Mouse (Mus musculus) forebrain, embryonic 13.5 days (tissue): Measurements from ENCODE around the gene Slc35a1. TPM values are rescaled to one million over a fixed set of nuclear protein-coding genes. Genes with fewer than 3 reads are reported as not detected.

Source experiments
- ATAC-seq: fragments of 200-750 bp; cut with Nextera tagmentation; 2 replicates; pipeline ENCODE4 v1.8.0; 2017
- H3K27ac ChIP-seq: fragments of 300-500 bp; sonication (generic); 2 replicates; pipeline ENCODE4 v1.5.1; 2015; ENCODE audit warnings: inconsistent platforms, mild to moderate bottlenecking, moderate library complexity
- H3K27me3 ChIP-seq: fragments of 300-500 bp; sonication (generic); 2 replicates; pipeline ENCODE4 v1.6.1; 2015; ENCODE audit warnings: mild to moderate bottlenecking, inconsistent platforms
- H3K36me3 ChIP-seq: fragments of 300-500 bp; sonication (generic); 2 replicates; pipeline ENCODE4 v1.6.1; 2015; ENCODE audit warnings: mild to moderate bottlenecking, inconsistent platforms; ENCODE audit not compliant: poor library complexity, severe bottlenecking
- H3K4me1 ChIP-seq: fragments of 300-500 bp; sonication (generic); 2 replicates; pipeline ENCODE4 v1.6.1; 2015; ENCODE audit warnings: inconsistent platforms
- H3K4me2 ChIP-seq: fragments of 300-500 bp; sonication (generic); 2 replicates; pipeline ENCODE4 v1.6.1; 2015; ENCODE audit warnings: inconsistent platforms, mild to moderate bottlenecking, moderate library complexity
- H3K4me3 ChIP-seq: fragments of 300-500 bp; sonication (generic); 2 replicates; pipeline ENCODE4 v1.5.1; 2015; ENCODE audit warnings: mild to moderate bottlenecking, inconsistent platforms
- H3K9ac ChIP-seq: fragments of 300-500 bp; sonication (generic); 2 replicates; pipeline ENCODE4 v1.6.1; 2015; ENCODE audit warnings: mild to moderate bottlenecking, inconsistent platforms
- H3K9me3 ChIP-seq: fragments of 300-500 bp; sonication (generic); replicated peaks from 2 replicates; pipeline ENCODE4 v1.6.1; 2016; ENCODE audit warnings: inconsistent platforms
- WGBS: fragments of 180-500 bp; shearing (Covaris S2); methylation state at CpG from one replicate; pipeline ENCODE4 v1.1.7; 2015; 5-methylcytosine and 5-hydroxymethylcytosine counted together
- polyA plus RNA-seq: library from polyadenylated mRNA; unstranded; fragments of >200 nt; fragmentation: Nextera tagmentation; extraction: Ambion mirVana; gene quantifications from 2 replicates; pipeline ENCODE4 v1.2.1, GENCODE M21; 2015

The Slc35a1 gene
- polyA plus RNA-seq, 1 experiment from 2014 or later, result 49.9 TPM

- WGBS, result 80% methylated on average over 4 of the region's 4 CpGs
- ATAC-seq, result no peak
- H3K36me3 ChIP-seq, result no peaks in the 10 kb centered on the region
- no peak overlapping the region for H3K27ac ChIP-seq
- no peak overlapping the region for H3K4me2 ChIP-seq
- no peak overlapping the region for H3K4me3 ChIP-seq
- no peaks in the 10 kb centered on the region for H3K4me1 ChIP-seq
- no peaks in the 10 kb centered on the region for H3K27me3 ChIP-seq
- H3K9me3 ChIP-seq, result no peaks in the 10 kb centered on the region
- H3K9ac ChIP-seq, result no peak overlapping the region
These were observed 15.8 kb upstream of the Slc35a1 start for GRCm38 (mm10) chr4:34703029-34703428.

GRCm38 (mm10) chr4:34702231-34702630 lies 15.0 kb upstream of the Slc35a1 start:
- no peaks in the 10 kb centered on the region for H3K4me1 ChIP-seq
- H3K27me3 ChIP-seq, result no peaks in the 10 kb centered on the region
- H3K9ac ChIP-seq, result no peak overlapping the region
- H3K27ac ChIP-seq, result no peak overlapping the region
- ATAC-seq, result no peak
- WGBS, result 96% methylated on average over 11 of the region's 11 CpGs
- no peak overlapping the region for H3K4me2 ChIP-seq
- no peaks in the 10 kb centered on the region for H3K9me3 ChIP-seq
- H3K4me3 ChIP-seq, result no peak overlapping the region
- H3K36me3 ChIP-seq, result no peaks in the 10 kb centered on the region

DNA sequence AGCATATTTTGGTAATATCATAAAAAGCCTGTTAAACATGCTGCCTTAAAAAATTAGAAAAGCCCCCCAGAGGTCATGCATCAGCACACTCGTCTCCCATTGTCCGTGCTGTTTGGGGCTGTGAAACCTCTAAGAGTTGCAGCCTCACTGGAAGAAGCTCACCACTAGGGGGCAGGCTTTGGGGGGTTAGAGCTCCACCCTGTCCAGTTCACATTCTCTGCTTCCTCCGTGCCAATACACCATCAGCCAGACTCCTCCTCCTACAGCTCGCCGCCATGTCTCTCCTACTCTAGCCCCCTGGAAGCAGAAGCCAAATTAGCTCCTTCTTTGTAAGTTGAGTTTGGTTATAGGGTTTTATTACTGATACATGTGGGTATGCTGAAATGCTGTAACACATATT lies 14.3 kb upstream of the Slc35a1 start:
- no peak for ATAC-seq
- H3K9ac ChIP-seq, result no peak overlapping the region
- H3K9me3 ChIP-seq, result no peaks in the 10 kb centered on the region
- 35% methylated on average over 5 of the region's 5 CpGs for WGBS
- no peaks in the 10 kb centered on the region for H3K27me3 ChIP-seq
- no peaks in the 10 kb centered on the region for H3K4me1 ChIP-seq
- no peak overlapping the region for H3K27ac ChIP-seq
- no peaks in the 10 kb centered on the region for H3K36me3 ChIP-seq
- no peak overlapping the region for H3K4me3 ChIP-seq
- H3K4me2 ChIP-seq, result no peak overlapping the region

- Histone ChIP-seq H3K4me2 (peak overlapping the region; percentile 63), H3K4me3 (no peak overlapping the region), H3K36me3 (no peaks in the 10 kb centered on the region), H3K9me3 (no peaks in the 10 kb centered on the region), H3K4me1 (peaks cover 10% of the 10 kb centered on the region), H3K9ac (no peak overlapping the region), H3K27me3 (no peaks in the 10 kb centered on the region), H3K27ac (no peak overlapping the region)
- 73% methylated on average over 3 of the region's 3 CpGs for WGBS
- no peak for ATAC-seq
These were observed 783 bp upstream of the Slc35a1 start for GRCm38 (mm10) chr4:34688021-34688420.

GRCm38 (mm10) chr4:34680530-34680929 lies 6.7 kb downstream of the Slc35a1 start:
- ATAC-seq, result no peak
- no peak overlapping the region for H3K4me2 ChIP-seq
- no peaks in the 10 kb centered on the region for H3K9me3 ChIP-seq
- H3K4me1 ChIP-seq, result no peaks in the 10 kb centered on the region
- no peak overlapping the region for H3K4me3 ChIP-seq
- peaks cover 40% of the 10 kb centered on the region for H3K36me3 ChIP-seq
- no peak overlapping the region for H3K9ac ChIP-seq
- WGBS, result 87% methylated on average over 5 of the region's 5 CpGs
- H3K27ac ChIP-seq, result no peak overlapping the region
- H3K27me3 ChIP-seq, result no peaks in the 10 kb centered on the region

DNA sequence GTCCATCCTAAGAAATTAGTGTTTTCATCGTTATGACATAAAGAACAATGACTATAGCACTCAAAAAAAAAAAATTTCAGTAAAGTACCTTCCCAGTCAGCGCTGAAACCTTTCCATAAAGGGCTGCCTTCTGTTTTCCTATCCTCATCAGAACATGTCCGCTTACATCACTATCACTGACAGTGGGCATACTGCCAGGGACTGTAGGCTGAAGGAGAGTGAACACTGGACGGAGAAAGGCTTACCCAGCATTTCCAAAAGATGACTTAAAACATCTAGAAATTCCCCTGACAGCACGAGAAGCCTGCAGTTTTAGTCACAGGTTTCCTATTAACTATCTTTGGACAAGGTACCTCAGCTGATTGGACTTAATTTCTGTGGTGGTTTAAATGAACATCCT lies 13.5 kb downstream of the Slc35a1 start:
- Histone ChIP-seq H3K36me3 (peaks cover 40% of the 10 kb centered on the region), H3K4me2 (no peak overlapping the region), H3K9me3 (no peaks in the 10 kb centered on the region), H3K27ac (no peak overlapping the region), H3K27me3 (no peaks in the 10 kb centered on the region), H3K4me3 (no peak overlapping the region), H3K9ac (no peak overlapping the region), H3K4me1 (no peaks in the 10 kb centered on the region)
- ATAC-seq, result no peak
- 94% methylated on average over 5 of the region's 5 CpGs for WGBS

DNA sequence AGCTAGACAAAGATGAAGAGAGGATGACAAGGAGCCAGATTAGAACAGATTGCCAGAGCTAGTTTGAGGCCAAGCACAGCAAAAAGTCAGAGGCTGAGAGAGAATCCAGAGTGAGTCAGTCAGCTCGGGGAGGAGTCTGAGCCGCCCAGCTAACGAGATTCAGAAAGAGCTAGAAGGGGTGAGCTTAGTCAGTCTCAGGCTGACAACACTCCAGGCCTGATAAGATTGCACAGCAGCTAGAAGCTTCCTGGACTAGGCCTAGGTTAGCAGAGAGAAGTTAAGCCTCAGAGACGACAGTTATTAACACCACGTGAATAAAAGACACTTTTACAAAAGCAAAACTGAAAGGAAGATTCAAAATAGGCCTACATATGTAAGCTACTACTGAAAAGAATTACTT lies 19.3 kb downstream of the Slc35a1 start:
- peaks cover 63% of the 10 kb centered on the region for H3K36me3 ChIP-seq
- H3K9me3 ChIP-seq, result no peaks in the 10 kb centered on the region
- ATAC-seq, result no peak
- H3K27me3 ChIP-seq, result no peaks in the 10 kb centered on the region
- no peak overlapping the region for H3K4me2 ChIP-seq
- no peak overlapping the region for H3K4me3 ChIP-seq
- H3K27ac ChIP-seq, result no peak overlapping the region
- no peak overlapping the region for H3K9ac ChIP-seq
- WGBS, result 93% methylated on average over 5 of the region's 5 CpGs
- H3K4me1 ChIP-seq, result no peaks in the 10 kb centered on the region

DNA sequence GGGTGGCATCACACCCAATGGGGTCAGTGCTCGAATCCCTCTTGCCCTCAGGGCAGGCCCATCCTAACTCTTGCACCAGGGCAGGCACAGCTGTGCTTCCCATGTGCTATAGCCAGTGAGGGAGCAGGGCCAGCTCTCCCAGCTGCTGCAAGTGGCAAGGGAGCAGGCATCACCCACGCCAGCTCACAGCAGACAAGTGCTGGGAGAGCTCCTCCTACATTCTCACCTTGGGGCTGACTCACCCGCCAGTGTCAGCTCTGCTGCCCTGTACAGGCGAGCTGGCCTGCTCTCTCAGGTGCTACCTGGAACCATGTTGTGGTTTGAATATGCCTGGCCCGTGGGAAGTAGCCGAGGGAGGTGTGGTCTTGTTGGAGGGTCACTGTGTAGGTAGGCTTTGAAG lies 25.3 kb downstream of the Slc35a1 start:
- H3K9me3 ChIP-seq, result no peaks in the 10 kb centered on the region

DNA sequence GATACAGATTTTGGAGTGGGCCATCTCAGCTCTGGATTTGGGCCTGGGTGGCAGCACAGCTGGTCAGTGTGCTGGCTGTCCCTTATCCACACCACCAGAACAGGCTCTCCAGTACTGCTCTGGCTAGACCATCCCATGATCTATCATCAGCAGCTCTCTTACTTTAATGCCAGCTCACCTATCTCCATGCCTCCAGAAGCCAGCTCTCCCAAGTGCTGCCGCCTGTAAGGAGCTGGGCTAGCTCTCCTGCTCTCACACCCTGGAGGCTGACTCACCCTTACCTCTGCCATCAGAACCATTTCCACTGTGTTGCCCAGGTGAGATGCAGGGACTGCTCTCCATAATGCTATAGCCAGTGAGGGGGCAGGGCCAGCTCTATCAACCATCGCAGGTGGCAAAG lies 25.7 kb downstream of the Slc35a1 start:
- H3K4me2 ChIP-seq, result no peak overlapping the region
- ATAC-seq, result peak; percentile 24; the same call in 1 of the 2 replicates
- WGBS, result 91% methylated on average over 1 of the region's 2 CpGs
- H3K4me3 ChIP-seq, result no peak overlapping the region
- H3K27me3 ChIP-seq, result no peaks in the 10 kb centered on the region
- H3K9me3 ChIP-seq, result no peaks in the 10 kb centered on the region
- H3K27ac ChIP-seq, result no peak overlapping the region
- H3K9ac ChIP-seq, result no peak overlapping the region
- H3K4me1 ChIP-seq, result no peaks in the 10 kb centered on the region
- peaks cover 82% of the 10 kb centered on the region for H3K36me3 ChIP-seq

More for the DNA sequence above, 25.3 kb downstream of the Slc35a1 start:
- 87% methylated on average over 6 of the region's 6 CpGs for WGBS
- Histone ChIP-seq H3K27me3 (no peaks in the 10 kb centered on the region), H3K4me2 (no peak overlapping the region), H3K27ac (no peak overlapping the region), H3K9ac (no peak overlapping the region), H3K36me3 (peaks cover 82% of the 10 kb centered on the region), H3K4me1 (no peaks in the 10 kb centered on the region), H3K4me3 (no peak overlapping the region)
- ATAC-seq, result peak; percentile 27; the same call in 1 of the 2 replicates

- H3K4me2 ChIP-seq, result no peak overlapping the region
- no peak for ATAC-seq
- H3K4me3 ChIP-seq, result no peak overlapping the region
- no peaks in the 10 kb centered on the region for H3K9me3 ChIP-seq
- H3K36me3 ChIP-seq, result peaks cover 83% of the 10 kb centered on the region
- H3K9ac ChIP-seq, result no peak overlapping the region
- no peak overlapping the region for H3K27ac ChIP-seq
- 94% methylated on average over 2 of the region's 2 CpGs for WGBS
- H3K4me1 ChIP-seq, result no peaks in the 10 kb centered on the region
- H3K27me3 ChIP-seq, result no peaks in the 10 kb centered on the region
These were observed 28.2 kb downstream of the Slc35a1 start for GRCm38 (mm10) chr4:34659012-34659411.

GRCm38 (mm10) chr4:34656101-34656500 lies 31.1 kb downstream of the Slc35a1 start:
- peaks cover 77% of the 10 kb centered on the region for H3K36me3 ChIP-seq
- no peak for ATAC-seq
- WGBS, result 95% methylated on average over 10 of the region's 10 CpGs
- no peaks in the 10 kb centered on the region for H3K27me3 ChIP-seq
- H3K9ac ChIP-seq, result no peak overlapping the region
- H3K9me3 ChIP-seq, result no peaks in the 10 kb centered on the region
- H3K4me3 ChIP-seq, result no peak overlapping the region
- H3K4me1 ChIP-seq, result no peaks in the 10 kb centered on the region
- no peak overlapping the region for H3K27ac ChIP-seq
- H3K4me2 ChIP-seq, result no peak overlapping the region

DNA sequence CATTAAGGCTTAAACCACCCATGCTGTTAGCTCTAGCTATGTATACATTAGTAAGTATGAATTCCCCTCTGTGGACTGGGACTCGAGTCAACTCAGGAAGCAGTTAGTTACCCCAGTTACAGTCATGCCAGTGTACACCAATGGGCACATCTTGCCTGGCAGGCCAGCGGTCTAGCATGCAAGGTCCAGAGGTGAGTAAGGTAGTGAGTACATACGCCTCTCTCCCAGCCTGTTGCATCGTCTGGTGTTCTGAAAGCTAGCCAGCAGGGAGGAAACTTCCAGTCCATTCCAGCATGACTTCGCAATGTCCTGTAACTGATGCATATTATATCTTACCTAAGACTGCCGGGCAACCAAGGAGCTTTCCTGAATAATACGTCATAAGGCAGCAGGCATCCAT lies 34.1 kb downstream of the Slc35a1 start:
- no peak overlapping the region for H3K9ac ChIP-seq
- H3K4me1 ChIP-seq, result no peaks in the 10 kb centered on the region
- 93% methylated on average over 7 of the region's 7 CpGs for WGBS
- H3K9me3 ChIP-seq, result no peaks in the 10 kb centered on the region
- peaks cover 62% of the 10 kb centered on the region for H3K36me3 ChIP-seq
- H3K27me3 ChIP-seq, result no peaks in the 10 kb centered on the region
- no peak for ATAC-seq
- H3K4me2 ChIP-seq, result no peak overlapping the region
- H3K27ac ChIP-seq, result no peak overlapping the region
- H3K4me3 ChIP-seq, result no peak overlapping the region

GRCm38 (mm10) chr4:34644779-34645178 lies 42.5 kb downstream of the Slc35a1 start:
- no peak overlapping the region for H3K4me3 ChIP-seq
- ATAC-seq, result no peak
- H3K4me2 ChIP-seq, result no peak overlapping the region
- no peaks in the 10 kb centered on the region for H3K4me1 ChIP-seq
- no peaks in the 10 kb centered on the region for H3K27me3 ChIP-seq
- no peak overlapping the region for H3K27ac ChIP-seq
- no peak overlapping the region for H3K9ac ChIP-seq
- H3K36me3 ChIP-seq, result peaks cover 56% of the 10 kb centered on the region
- no peaks in the 10 kb centered on the region for H3K9me3 ChIP-seq
